Mouse (Mus musculus) right cerebral cortex, postnatal 14 days (tissue): ENCODE results near the gene Tmcc3.

Experiments used
- DNase-seq: peaks from one replicate; pipeline ENCODE4 v3.0.0; 2022

The Tmcc3 gene

GRCm38 (mm10) chr10:94477366-94478225 is 165.8 kb downstream of the Tmcc3 start:
- DNase-seq: no peak

- no peak for DNase-seq
Observed at GRCm38 (mm10) chr10:94479646-94480045, 167.9 kb downstream of the Tmcc3 start.

- DNase-seq: peak; percentile 19
Observed at GRCm38 (mm10) chr10:94480380-94481101, 168.8 kb downstream of the Tmcc3 start.

- DNase-seq: no peak
Observed at GRCm38 (mm10) chr10:94481613-94482012, 169.9 kb downstream of the Tmcc3 start.

DNA sequence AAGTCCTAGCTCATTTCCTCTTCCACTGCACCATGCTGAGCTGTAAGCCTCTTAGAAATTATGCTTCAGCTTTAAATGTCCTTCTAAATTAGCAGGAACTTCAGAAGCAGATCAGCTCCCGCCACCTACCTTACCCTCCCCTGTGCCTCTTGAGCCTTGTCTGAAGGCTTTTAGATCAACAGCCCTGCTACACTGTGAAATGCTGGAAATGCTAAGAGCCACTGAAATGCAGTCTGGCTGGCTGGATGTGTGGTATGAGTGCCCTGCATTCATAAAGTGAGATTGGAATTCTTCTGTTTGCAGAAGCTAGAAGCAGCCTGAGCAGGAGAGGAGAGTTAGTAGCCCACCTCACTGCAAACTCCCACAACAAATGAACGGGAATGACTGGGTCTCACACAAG is 174.4 kb downstream of the Tmcc3 start:
- DNase-seq: no peak

- no peak for DNase-seq
Observed at GRCm38 (mm10) chr10:94489509-94489908, 177.8 kb downstream of the Tmcc3 start.

- no peak for DNase-seq
Observed at GRCm38 (mm10) chr10:94491006-94491405, 179.3 kb downstream of the Tmcc3 start.

- DNase-seq: peak; percentile 59
Observed at GRCm38 (mm10) chr10:94494403-94494846, 182.7 kb downstream of the Tmcc3 start.

DNA sequence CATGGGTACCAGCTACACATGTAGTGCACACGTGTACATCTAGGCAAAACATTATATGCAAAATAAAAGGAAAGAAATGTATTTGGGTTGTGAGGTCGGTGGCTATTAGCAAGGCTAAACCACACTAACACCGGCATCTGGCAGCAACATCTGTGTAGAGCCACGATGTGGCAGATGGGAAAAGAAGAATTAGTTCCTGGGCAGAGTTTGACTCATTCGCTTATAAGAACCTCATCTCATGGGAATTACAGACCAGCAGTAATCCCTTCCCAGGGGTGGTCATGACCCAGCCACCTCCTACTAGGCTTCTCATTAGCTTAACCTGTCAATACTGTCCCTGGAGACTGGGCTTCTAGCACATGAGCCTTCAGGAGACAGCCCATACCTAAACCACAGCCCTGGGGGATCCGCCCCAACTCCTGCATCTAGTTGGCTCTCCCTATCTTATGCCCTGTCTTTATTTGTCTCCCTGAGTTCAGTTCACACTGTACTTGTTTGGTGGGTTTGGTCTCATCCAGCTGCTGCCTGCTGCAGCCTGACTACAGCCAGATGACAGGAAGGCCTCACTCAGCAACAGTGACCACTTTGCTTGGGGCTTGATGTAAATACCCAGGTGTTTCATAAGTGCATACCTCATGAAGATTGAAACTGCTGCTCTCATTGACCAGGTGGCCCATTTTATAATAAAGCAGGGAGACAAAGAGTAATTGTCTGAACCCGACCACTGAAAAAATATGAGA is 183.9 kb downstream of the Tmcc3 start:
- DNase-seq: no peak

DNA sequence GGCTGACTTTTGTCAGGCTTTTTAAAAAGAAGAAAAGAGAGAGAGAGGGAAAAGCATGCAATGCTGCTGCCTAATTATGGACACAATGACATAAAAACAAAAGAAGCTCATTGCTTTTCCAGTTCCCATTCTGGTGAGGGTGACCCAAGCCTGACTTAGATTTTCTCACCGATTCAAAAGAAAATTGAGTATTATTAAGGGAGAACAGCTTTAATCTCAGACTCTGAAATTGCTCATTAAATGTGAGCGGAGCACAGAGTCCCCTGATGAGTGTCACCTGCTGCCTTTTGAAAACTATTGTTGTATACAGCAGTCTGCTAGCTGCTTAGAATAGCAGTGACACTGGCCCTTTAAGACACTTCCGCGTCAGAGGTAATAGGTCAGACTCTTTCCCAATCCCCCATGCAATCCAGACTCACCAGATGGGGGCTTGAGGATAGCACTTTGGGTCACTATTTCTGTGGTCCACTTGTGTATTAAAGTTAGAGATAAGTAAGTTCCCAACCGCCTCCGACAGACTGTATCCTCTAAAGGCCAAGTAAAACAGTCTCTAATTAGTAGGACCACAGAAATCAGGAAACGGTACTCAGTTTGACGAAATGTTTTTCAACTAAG is 185.2 kb downstream of the Tmcc3 start:
- DNase-seq: no peak

DNA sequence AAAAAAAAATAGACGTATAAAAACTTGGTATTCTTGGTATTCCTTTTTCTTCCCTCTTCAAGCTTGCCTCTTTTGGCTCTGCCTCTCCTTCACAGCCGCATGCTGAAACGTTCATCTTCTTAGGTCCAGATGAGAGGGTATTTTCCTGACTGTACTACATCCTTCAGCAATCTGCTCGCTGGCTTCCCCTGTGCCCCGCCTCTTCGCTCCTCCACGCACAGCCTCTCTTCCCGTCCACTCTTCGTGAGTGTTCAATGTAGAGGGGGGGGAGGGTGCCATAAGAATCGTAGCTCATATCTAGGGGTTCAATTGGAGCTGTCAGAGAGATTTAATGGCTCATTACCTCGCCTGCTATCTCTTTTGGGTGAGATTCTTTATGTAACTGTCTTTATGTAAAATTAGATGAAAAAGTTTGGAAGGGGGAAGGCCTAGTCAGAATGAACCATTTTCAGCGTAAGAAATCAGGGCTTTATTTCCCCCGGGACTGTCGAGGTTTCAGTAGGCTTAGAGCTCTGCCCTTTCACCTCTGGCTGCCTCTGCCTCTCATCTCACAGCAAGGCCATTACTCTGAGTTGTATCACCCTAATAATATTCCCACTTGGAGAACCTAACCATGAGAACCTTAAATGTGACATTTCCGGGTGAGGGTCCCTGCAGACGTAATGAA is 188.6 kb downstream of the Tmcc3 start:
- DNase-seq: no peak

DNA sequence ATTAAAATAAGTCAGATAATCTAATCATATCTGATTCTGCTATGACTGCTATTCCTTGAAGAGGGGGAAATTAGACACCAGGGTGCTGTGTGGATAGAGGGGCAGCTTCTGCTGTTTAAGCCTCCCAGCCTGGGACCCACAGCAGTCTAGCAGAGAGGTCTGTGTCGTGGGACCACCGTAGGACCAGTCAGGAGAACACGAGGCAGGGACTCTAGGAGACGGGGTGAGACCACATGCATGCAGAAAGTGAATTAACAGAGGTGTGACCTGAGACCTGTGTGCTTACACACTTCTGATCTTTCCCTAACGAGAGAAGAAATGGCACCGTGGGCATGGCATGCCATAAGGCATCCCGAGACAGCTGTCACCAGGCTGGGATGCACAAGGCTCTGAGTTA is 189.1 kb downstream of the Tmcc3 start:
- no peak for DNase-seq

DNA sequence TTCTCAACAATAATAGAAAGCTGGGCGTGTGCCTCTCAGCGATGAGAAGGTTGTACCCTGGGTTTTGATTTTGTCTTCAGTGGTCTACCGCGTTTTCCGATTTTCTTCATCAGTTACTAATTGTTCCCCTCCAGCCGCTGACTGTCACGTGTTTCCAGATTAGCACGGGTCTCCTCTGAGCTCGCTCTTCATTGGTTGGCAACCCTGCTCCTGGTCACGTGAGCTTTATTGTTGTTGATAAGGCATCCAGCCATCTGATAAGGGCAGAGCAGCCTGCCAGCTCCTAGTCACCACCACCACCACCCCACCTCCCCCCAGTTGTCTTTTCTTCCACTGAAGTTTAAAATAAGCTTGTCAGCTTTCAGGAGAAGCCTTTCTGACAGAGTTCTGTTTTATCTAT is 190.0 kb downstream of the Tmcc3 start:
- no peak for DNase-seq

GRCm38 (mm10) chr10:94505248-94505772 is 193.6 kb downstream of the Tmcc3 start:
- no peak for DNase-seq

GRCm38 (mm10) chr10:94508863-94509262 is 197.1 kb downstream of the Tmcc3 start:
- no peak for DNase-seq

DNA sequence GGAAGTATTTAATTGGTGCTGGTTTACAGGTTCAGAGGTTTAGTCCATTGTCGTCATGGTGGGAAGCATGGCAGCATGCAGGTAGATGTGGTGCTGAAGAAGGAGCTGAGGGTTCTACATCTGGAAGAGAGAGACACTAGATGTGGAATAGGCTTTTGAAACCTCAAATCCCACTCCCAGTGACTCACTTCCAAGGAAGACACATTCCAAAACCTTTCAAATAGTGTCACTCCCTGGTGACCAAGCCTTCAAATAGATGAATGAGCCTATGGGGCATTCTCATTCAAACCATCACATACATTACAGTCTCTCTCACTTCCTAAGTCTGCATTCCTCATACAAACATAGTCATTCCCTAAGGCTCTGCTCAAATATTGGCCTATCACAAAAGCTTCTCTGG is 201.0 kb downstream of the Tmcc3 start:
- no peak for DNase-seq

DNA sequence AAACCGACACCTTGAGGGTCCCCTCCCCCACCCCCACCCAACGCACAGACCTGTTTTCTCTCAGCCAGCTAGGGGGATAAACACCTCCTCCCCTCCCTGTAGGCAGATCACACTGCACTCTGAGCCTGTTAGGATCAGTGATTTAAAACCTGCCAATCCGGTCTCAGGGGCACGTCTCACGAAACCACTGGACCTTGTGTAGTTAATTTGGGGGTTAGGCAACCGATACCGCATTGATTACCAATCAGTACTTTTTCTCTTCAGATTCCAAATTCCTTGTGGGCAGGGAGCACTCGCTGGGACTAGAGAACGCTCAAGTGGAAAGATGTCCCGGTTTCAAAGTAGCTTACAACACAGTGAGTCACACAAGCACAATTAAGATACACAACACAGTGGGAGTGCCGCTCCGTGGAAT is 202.3 kb downstream of the Tmcc3 start:
- no peak for DNase-seq

GRCm38 (mm10) chr10:94514506-94515178 is 202.9 kb downstream of the Tmcc3 start:
- DNase-seq: peak; percentile 59

- DNase-seq: peak; percentile 69
Observed at GRCm38 (mm10) chr10:94515179-94515545, 203.4 kb downstream of the Tmcc3 start.

GRCm38 (mm10) chr10:94515583-94515982 is 203.8 kb downstream of the Tmcc3 start:
- no peak for DNase-seq

- no peak for DNase-seq
Observed at GRCm38 (mm10) chr10:94519887-94520286, 208.1 kb downstream of the Tmcc3 start.
